Mouse (Mus musculus): Measurements from ENCODE around the gene Ap3d1.

Gene Ap3d1

GRCm38 (mm10) chr10:80684214-80684613 is 57.9 kb downstream of the Ap3d1 start:
- in situ Hi-C loops (cut with MboI, MseI) = no loop called here

GRCm38 (mm10) chr10:80683647-80684046 is 58.4 kb downstream of the Ap3d1 start:
- in situ Hi-C loops (cut with MboI, MseI) = no loop called here

GRCm38 (mm10) chr10:80682003-80682402 is 60.1 kb downstream of the Ap3d1 start:
- in situ Hi-C loops (cut with MboI, MseI) = no loop called here

- in situ Hi-C loops (cut with MboI, MseI) = no loop called here
Measured at GRCm38 (mm10) chr10:80680260-80680696, 61.8 kb downstream of the Ap3d1 start.

GRCm38 (mm10) chr10:80679556-80680259 is 62.4 kb downstream of the Ap3d1 start:
- in situ Hi-C loops (cut with MboI, MseI) = loop anchor here (5.0 kb wide), 1 partner anchor 102 kb away; the partner anchor contains the start of gene Klf16

GRCm38 (mm10) chr10:80678601-80679377 is 63.3 kb downstream of the Ap3d1 start:
- in situ Hi-C loops (cut with MboI, MseI) = loop anchor here (5.0 kb wide), 1 partner anchor 101 kb away; the partner anchor contains the start of gene Klf16

- in situ Hi-C loops (cut with MboI, MseI) = loop anchor here (5.0 kb wide), 1 partner anchor 101 kb away; the partner anchor contains the start of gene Klf16
Measured at GRCm38 (mm10) chr10:80677942-80678436, 64.1 kb downstream of the Ap3d1 start, which contains the start of gene Mknk2. TSS of gene Mknk2 (minus strand) at chr10:80678112.

- in situ Hi-C loops (cut with MboI, MseI) = loop anchor here (5.0 kb wide), 1 partner anchor 100 kb away; the partner anchor contains the start of gene Klf16
Measured at GRCm38 (mm10) chr10:80677128-80677875, 64.8 kb downstream of the Ap3d1 start.

- in situ Hi-C loops (cut with MboI, MseI) = loop anchor here (5.0 kb wide), 1 partner anchor 99 kb away; the partner anchor contains the start of gene Klf16
Measured at GRCm38 (mm10) chr10:80676198-80676928, 65.7 kb downstream of the Ap3d1 start.

GRCm38 (mm10) chr10:80675405-80676197 is 66.5 kb downstream of the Ap3d1 start:
- in situ Hi-C loops (cut with MboI, MseI) = loop anchor here (5.0 kb wide), 1 partner anchor 98 kb away; the partner anchor contains the start of gene Klf16

GRCm38 (mm10) chr10:80674851-80675404 is 67.1 kb downstream of the Ap3d1 start:
- in situ Hi-C loops (cut with MboI, MseI) = loop anchor here (5.0 kb wide), 1 partner anchor 98 kb away; the partner anchor contains the start of gene Klf16

GRCm38 (mm10) chr10:80674161-80674711 is 67.8 kb downstream of the Ap3d1 start:
- in situ Hi-C loops (cut with MboI, MseI) = no loop called here

GRCm38 (mm10) chr10:80673690-80674089 is 68.4 kb downstream of the Ap3d1 start:
- in situ Hi-C loops (cut with MboI, MseI) = no loop called here

- in situ Hi-C loops (cut with MboI, MseI) = no loop called here
Measured at GRCm38 (mm10) chr10:80671936-80672690, 70.0 kb downstream of the Ap3d1 start.

- in situ Hi-C loops (cut with MboI, MseI) = no loop called here
Measured at GRCm38 (mm10) chr10:80671251-80671650, 70.8 kb downstream of the Ap3d1 start.

GRCm38 (mm10) chr10:80670531-80670930 is 71.5 kb downstream of the Ap3d1 start:
- in situ Hi-C loops (cut with MboI, MseI) = no loop called here

- in situ Hi-C loops (cut with MboI, MseI) = no loop called here
Measured at GRCm38 (mm10) chr10:80669737-80670485, 72.2 kb downstream of the Ap3d1 start.

GRCm38 (mm10) chr10:80669018-80669417 is 73.0 kb downstream of the Ap3d1 start:
- in situ Hi-C loops (cut with MboI, MseI) = no loop called here

Data from T-helper 1 cell (primary cell).